Mouse (Mus musculus) adrenal gland, adult 18-20 months (tissue): ENCODE measurements around the gene Kpna1. TPM values are rescaled to one million over a fixed set of nuclear protein-coding genes. Genes with fewer than 3 reads are reported as not detected.
A peak's percentile ranks its signal among the peaks of the same experiment; 100 is the strongest.
"Not testable (repeated sequence)": the region's sequence is repeated elsewhere in the genome, so short reads cannot be mapped to it uniquely, and the experiment has no call there.

Experiments
- DNase-seq, 2 experiments: peaks; one replicate each; pipeline ENCODE4 v3.0.0; 2021 to 2022; ENCODE audit warnings: low spot score in 2 of 2
- total RNA-seq, 2 experiments: library from RNA; stranded (reverse); gene quantifications; 1 replicate in 1 of 2; 2 replicates in 1 of 2; pipeline ENCODE4 v1.2.3; 2021

Kpna1 gene
- total RNA-seq, 2 experiments from 2014 or later: 77.6 to 101 TPM

DNA sequence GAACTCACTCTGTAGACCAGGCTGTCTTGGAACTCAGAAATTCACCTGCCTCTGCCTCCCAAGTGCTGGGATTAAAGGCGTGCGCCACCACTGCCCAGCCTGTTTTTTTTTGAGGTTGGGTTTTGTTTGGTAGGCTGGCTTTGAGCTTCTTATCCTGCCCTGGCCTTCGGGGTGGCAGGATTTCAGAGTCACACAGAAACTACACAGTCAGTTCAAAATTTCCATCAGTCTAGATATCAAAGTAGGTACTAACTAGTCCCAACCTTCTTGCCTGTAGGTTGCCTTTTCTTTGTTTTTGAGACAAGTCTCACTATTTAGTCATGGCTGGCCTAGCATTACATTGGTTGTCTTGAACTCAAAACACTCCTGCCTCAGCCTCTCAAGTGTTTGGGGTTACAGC, 5.9 kb downstream of the Kpna1 start:
- DNase-seq: no peak

DNA sequence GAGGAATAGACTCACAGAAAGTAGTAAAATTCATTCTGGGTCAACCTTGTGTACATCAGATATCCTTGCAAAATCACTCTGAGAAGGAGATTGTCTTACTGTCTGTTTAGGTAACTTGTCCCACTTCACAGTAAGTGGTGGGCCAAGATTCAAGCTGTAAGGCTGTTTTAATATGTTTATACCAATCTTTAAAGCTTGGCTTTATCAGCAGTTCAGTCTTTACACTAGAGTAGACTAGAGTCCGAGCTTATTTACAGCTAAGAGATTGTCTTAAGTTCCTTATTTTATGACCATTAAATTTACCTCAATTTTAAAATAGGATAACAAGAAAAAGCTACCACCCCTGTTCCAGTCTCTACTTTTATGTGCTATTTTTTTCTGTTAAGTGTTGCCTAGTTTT, 9.4 kb downstream of the Kpna1 start:
- no peak for DNase-seq

DNA sequence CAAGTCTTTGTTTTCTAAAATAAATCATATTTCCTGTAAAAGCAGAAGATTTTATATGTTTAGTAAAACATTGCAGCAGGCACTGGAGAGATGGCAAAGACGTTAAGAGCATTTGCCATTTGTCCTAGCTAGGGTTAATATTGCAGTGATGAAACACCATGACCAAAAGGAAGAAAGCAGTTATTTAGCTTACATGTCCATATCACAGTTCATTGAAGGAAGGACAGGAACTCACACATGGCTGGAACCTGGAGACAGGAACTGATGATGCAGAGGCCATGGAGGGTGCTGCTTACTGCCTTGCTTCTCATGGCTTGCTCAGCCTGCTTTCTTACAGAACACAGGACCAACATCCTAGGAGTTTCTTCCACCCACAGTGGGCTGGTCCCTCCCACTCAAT, 13.8 kb downstream of the Kpna1 start:
- no peak for DNase-seq

DNA sequence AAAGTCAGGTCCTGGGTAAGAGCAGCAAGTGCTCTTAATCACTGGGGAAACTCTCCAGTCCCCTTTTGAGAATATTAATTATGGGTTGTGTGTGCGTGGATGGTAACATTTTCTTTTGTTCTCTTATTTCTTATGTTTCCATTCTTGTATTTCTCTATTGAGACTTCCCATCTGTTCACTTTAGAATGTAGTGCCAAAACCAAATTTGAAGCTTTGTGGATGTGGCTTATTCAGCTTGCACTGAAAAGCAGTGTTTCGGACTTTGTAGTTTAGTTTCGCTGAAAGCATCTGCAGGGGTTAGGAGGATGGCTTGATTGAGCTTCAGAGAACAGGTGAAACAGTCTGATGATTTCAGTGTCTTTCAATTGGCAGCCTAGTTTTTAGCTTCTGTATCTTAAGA, 14.8 kb downstream of the Kpna1 start:
- DNase-seq: no peak

- not testable (repeated sequence) for DNase-seq
Measured at GRCm38 (mm10) chr16:35998852-35999251, 20.3 kb downstream of the Kpna1 start.

DNA sequence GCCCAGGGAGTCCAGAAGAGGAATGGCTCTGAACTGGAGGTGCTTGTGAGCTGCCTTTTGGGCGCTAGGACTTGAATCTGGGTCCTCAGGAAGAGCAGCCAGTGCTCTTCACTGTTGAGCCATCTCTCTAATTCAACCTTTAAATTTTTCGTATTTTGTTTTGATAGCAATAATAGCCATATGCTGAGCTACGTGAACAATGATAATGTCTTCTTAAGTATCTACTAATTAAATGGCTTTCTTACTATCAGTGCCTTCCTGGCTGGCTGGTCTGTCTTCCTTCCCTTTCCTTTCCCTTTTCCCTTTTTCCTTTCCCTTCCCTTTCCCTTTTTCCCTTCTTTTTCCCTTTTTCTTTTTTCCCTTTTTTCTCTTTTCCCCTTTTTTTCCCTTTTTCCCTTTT, 29.8 kb downstream of the Kpna1 start:
- no peak for DNase-seq

- DNase-seq: no peak
Measured at GRCm38 (mm10) chr16:36016335-36016734, 37.8 kb downstream of the Kpna1 start.

- DNase-seq: not testable (repeated sequence)
Measured at GRCm38 (mm10) chr16:36028120-36028519, 49.6 kb downstream of the Kpna1 start.

- DNase-seq: peak; percentile 75 to 78
Measured at GRCm38 (mm10) chr16:36040640-36041624, 62.4 kb downstream of the Kpna1 start, which contains the start of gene Wdr5b. Wdr5b (plus strand) TSS chr16:36041190.

GRCm38 (mm10) chr16:36041625-36042020, 63.1 kb downstream of the Kpna1 start:
- no peak for DNase-seq

GRCm38 (mm10) chr16:36043073-36043472, 64.5 kb downstream of the Kpna1 start:
- no peak for DNase-seq

GRCm38 (mm10) chr16:36043964-36044363, 65.4 kb downstream of the Kpna1 start:
- no peak for DNase-seq

- no peak for DNase-seq
Measured at GRCm38 (mm10) chr16:36047538-36047937, 69.0 kb downstream of the Kpna1 start.

- DNase-seq: no peak
Measured at GRCm38 (mm10) chr16:36051491-36051890, 72.9 kb downstream of the Kpna1 start.

- no peak for DNase-seq
Measured at GRCm38 (mm10) chr16:36053524-36054275, 75.2 kb downstream of the Kpna1 start.

DNA sequence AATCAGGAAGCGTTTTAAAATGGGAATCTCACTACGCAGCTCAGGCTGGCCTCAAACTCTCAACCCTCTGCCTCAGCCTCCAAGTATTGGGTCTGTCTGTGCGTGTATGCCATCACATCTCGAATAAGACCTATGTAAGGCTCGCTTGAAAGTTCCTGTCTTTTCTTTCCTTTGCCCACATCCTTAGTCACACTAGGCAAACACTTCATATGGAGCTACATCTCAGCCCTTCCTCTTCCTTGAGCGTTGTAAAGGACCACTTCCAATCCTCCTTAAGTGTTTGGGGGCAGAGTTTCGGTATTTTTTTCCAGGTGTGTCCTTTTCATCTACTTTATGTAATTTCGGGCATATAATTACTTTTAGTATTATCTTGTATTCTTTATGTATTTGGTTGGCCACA, 76.4 kb downstream of the Kpna1 start:
- no peak for DNase-seq

GRCm38 (mm10) chr16:36056416-36056815, 77.9 kb downstream of the Kpna1 start:
- DNase-seq: peak in 1 of 2 experiments; percentile 19

- no peak for DNase-seq
Measured at GRCm38 (mm10) chr16:36057933-36058475, 79.5 kb downstream of the Kpna1 start.

GRCm38 (mm10) chr16:36062534-36062933, 84.0 kb downstream of the Kpna1 start:
- DNase-seq: not testable (repeated sequence)

DNA sequence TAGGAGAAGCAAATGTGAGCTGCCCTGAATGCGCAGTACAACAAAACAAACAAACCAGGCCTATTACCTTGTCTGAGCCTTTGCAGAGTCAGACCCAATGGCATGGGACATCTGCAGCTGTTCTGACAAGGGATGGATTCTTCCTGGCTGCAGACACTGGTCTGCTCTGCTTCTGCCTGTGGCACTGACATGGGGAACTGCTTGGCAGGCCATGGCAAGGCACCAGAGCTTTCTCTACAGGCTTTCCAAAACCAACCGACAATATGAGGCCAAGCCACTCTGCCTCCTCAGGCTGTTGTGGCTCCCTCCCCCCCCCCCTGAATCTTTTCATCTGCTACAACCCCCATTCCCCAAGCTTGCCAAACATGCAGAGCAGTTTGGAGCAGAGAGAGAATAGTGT, 84.8 kb downstream of the Kpna1 start:
- DNase-seq: no peak

GRCm38 (mm10) chr16:36064904-36065303, 86.4 kb downstream of the Kpna1 start:
- DNase-seq: no peak

- DNase-seq: no peak
Measured at GRCm38 (mm10) chr16:36067694-36068093, 89.1 kb downstream of the Kpna1 start.
